Mouse (Mus musculus): ENCODE measurements at regions not wholly inside any gene's neighbourhood (a gene's known extent, or its start where the extent isn't known, plus 50 kb on each side); places are given as distances from the start of the nearest gene placed in this dataset.

DNA sequence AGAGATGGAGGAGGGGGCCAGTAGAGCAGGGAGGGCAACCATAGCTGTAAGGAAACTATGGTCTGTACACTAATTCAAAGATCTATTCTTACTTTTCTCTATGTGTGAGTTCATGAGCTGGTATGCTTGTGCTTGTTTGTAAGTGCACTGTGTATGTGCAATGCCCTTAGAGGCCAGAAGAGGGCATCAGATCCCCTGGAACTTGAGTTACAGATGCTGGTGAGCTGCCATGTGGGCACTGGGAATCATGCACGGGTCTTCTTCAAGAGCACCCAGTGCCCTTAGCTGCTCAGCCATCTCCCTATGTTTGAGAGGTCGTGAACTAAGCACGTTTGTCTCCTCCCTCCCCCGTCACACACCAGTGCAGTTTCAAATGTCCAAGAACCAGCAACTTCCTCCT lies 68.9 kb downstream of the Tbx3 start:
- Histone ChIP-seq H3K36me3 (no peaks in the 10 kb centered on the region), H3K4me1 (no peaks in the 10 kb centered on the region), H3K27ac (replicated peaks) (no peak overlapping the region), H3K9ac (replicated peaks) (no peak overlapping the region), H3K9me3 (no peaks in the 10 kb centered on the region), H3K4me2 (replicated peaks) (no peak overlapping the region), H3K4me3 (no peak overlapping the region), H3K27me3 (peaks cover 17% of the 10 kb centered on the region; the same call in 1 of the 2 replicates)
- 65% methylated on average over 4 of the region's 4 CpGs for WGBS
- ATAC-seq (ENCODE audit: low FRiP score, low read depth): no peak

DNA sequence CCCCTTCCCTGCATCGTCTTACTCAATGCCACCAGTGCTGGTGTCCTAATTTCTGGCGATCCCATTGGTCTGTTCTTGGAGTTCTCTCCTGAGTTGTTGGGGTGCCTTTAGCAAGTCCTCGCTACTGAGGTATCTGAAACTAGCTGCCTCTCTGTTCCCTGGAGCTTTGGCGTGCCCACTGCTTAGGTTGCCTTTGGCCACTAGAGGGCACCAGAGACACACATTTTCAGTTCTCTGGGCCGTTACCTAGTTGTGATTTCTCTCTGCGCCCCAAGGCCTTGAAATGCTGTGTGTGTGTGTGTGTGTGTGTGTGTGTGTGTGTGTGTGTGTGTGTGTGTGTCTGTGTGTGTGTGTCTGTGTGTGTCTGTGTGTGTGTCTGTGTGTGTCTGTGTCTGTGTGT lies 70.6 kb downstream of the Tbx3 start:
- Histone ChIP-seq H3K4me1 (no peaks in the 10 kb centered on the region), H3K36me3 (no peaks in the 10 kb centered on the region), H3K27me3 (peaks cover 17% of the 10 kb centered on the region; the same call in 1 of the 2 replicates), H3K9ac (replicated peaks) (no peak overlapping the region), H3K4me2 (replicated peaks) (no peak overlapping the region), H3K27ac (replicated peaks) (no peak overlapping the region), H3K9me3 (no peaks in the 10 kb centered on the region), H3K4me3 (no peak overlapping the region)
- 5% methylated on average over 6 of the region's 6 CpGs for WGBS
- ATAC-seq (ENCODE audit: low FRiP score, low read depth): no peak

DNA sequence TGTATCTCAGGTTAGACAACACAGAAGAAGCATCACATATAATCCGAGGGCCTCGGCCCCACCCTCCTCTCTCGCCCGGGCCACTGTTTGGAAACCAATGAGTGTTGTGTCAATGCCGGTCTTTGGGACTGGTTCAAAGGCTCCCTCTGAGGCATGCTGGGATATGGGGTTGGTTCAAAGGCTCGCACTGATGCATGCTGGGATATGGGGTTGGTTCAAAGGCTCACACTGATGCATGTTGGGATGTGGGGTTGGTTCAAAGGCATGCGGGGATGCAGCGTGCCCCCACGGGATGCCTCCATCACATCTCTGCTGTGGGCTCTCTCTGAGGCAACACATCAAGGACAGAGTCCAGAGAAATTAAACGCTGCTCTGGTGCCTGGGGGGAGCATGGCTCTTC lies 73.3 kb downstream of the Tbx3 start:
- Histone ChIP-seq H3K27me3 (peaks cover 34% of the 10 kb centered on the region), H3K27ac (replicated peaks) (no peak overlapping the region), H3K4me1 (peaks cover 2% of the 10 kb centered on the region; the same call in 1 of the 2 replicates), H3K9ac (replicated peaks) (no peak overlapping the region), H3K4me3 (no peak overlapping the region), H3K4me2 (replicated peaks) (no peak overlapping the region), H3K36me3 (no peaks in the 10 kb centered on the region), H3K9me3 (no peaks in the 10 kb centered on the region)
- ATAC-seq (ENCODE audit: low FRiP score, low read depth): no peak
- 80% methylated on average over 10 of the region's 10 CpGs for WGBS

DNA sequence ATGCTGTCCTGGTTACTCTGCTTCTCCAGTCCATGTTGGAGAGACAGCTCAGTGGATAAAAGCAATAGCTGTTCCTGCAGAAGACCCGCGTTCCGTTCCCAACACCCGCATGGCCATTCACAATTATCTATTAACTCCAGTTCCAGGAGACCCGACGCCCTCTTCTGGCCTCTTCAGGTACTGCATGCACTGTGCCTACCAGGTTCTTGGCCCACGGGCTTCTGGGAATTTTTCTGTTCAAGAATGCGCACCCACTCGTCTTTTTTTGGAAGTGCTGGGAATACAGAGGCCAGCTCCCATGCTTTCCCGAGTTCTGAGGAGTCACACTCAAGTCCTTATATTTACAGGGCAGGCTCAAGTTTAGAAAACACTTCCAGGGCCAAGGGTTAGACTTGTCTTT lies 76.6 kb downstream of the Tbx3 start:
- H3K36me3 ChIP-seq: no peaks in the 10 kb centered on the region
- no peak overlapping the region for H3K4me3 ChIP-seq
- no peak overlapping the region for H3K27ac ChIP-seq (replicated peaks)
- 74% methylated on average over 10 of the region's 10 CpGs for WGBS
- no peak overlapping the region for H3K4me2 ChIP-seq (replicated peaks)
- peaks cover 7% of the 10 kb centered on the region; the same call in 1 of the 2 replicates for H3K4me1 ChIP-seq
- H3K9ac ChIP-seq (replicated peaks): no peak overlapping the region
- H3K9me3 ChIP-seq: no peaks in the 10 kb centered on the region
- peaks cover 47% of the 10 kb centered on the region for H3K27me3 ChIP-seq
- ATAC-seq (ENCODE audit: low FRiP score, low read depth): no peak

GRCm38 (mm10) chr5:119748667-119749066 lies 78.2 kb downstream of the Tbx3 start:
- 1% methylated on average over 21 of the region's 21 CpGs for WGBS
- H3K9ac ChIP-seq (replicated peaks): no peak overlapping the region; the same call in 1 of the 2 replicates

DNA sequence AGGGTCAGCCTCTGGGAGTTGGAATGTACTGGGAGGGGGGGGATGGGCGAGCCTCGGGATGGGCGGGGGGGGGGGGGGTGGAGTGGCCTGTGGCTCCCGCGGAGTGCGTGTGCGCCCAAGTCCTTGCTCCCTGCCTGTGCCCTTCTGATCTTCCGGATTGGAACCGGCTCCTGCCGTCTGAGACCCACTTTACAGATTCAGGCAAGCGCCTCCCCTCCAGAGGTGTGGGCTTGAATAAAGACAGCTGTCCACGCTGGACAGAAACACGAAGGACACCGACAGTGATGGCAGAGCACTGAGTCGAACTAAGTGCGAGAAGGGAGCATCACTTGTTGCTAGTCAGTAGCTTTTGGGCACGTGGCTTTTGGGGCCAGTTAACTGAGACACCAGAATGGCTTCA lies 78.7 kb downstream of the Tbx3 start:
- 6% methylated on average over 14 of the region's 17 CpGs for WGBS
- Histone ChIP-seq H3K27ac (replicated peaks) (no peak overlapping the region), H3K4me3 (peak overlapping the region; percentile 24), H3K9me3 (no peaks in the 10 kb centered on the region), H3K4me1 (peaks cover 7% of the 10 kb centered on the region; the same call in 1 of the 2 replicates), H3K9ac (replicated peaks) (no peak overlapping the region; the same call in 1 of the 2 replicates), H3K36me3 (no peaks in the 10 kb centered on the region), H3K4me2 (replicated peaks) (peak overlapping the region; percentile 42), H3K27me3 (peaks cover 46% of the 10 kb centered on the region)
- no peak for ATAC-seq (ENCODE audit: low FRiP score, low read depth)

More at GRCm38 (mm10) chr5:119748667-119749066, 78.2 kb downstream of the Tbx3 start:
- peaks cover 7% of the 10 kb centered on the region; the same call in 1 of the 2 replicates for H3K4me1 ChIP-seq
- H3K9me3 ChIP-seq: no peaks in the 10 kb centered on the region
- peaks cover 46% of the 10 kb centered on the region for H3K27me3 ChIP-seq
- peak overlapping the region; percentile 24 for H3K4me3 ChIP-seq
- no peak for ATAC-seq (ENCODE audit: low FRiP score, low read depth)
- no peak overlapping the region for H3K27ac ChIP-seq (replicated peaks)
- H3K4me2 ChIP-seq (replicated peaks): peak overlapping the region; percentile 42
- H3K36me3 ChIP-seq: no peaks in the 10 kb centered on the region

GRCm38 (mm10) chr5:119755782-119756181 lies 76.7 kb upstream of the Tbx5 start:
- no peak overlapping the region for H3K4me2 ChIP-seq (replicated peaks)
- no peak for ATAC-seq (ENCODE audit: low FRiP score, low read depth)
- no peaks in the 10 kb centered on the region for H3K36me3 ChIP-seq
- peaks cover 6% of the 10 kb centered on the region for H3K27me3 ChIP-seq
- 62% methylated on average over 9 of the region's 9 CpGs for WGBS
- no peak overlapping the region for H3K9ac ChIP-seq (replicated peaks)
- no peaks in the 10 kb centered on the region for H3K9me3 ChIP-seq
- H3K4me1 ChIP-seq: no peaks in the 10 kb centered on the region
- H3K4me3 ChIP-seq: no peak overlapping the region
- H3K27ac ChIP-seq (replicated peaks): no peak overlapping the region

- no peaks in the 10 kb centered on the region for H3K36me3 ChIP-seq
- H3K27ac ChIP-seq (replicated peaks): no peak overlapping the region
- H3K9me3 ChIP-seq: no peaks in the 10 kb centered on the region
- H3K27me3 ChIP-seq: no peaks in the 10 kb centered on the region; the same call in 1 of the 2 replicates
- H3K9ac ChIP-seq (replicated peaks): no peak overlapping the region
- H3K4me2 ChIP-seq (replicated peaks): no peak overlapping the region
- H3K4me1 ChIP-seq: no peaks in the 10 kb centered on the region
- no peak for ATAC-seq (ENCODE audit: low FRiP score, low read depth)
- 73% methylated on average over 4 of the region's 4 CpGs for WGBS
- H3K4me3 ChIP-seq: no peak overlapping the region
These were observed 73.6 kb upstream of the Tbx5 start for GRCm38 (mm10) chr5:119758880-119759279.

- Histone ChIP-seq H3K4me3 (no peak overlapping the region), H3K36me3 (no peaks in the 10 kb centered on the region), H3K9ac (replicated peaks) (no peak overlapping the region), H3K9me3 (no peaks in the 10 kb centered on the region), H3K27ac (replicated peaks) (no peak overlapping the region), H3K4me2 (replicated peaks) (no peak overlapping the region), H3K27me3 (0 out of 2 replicates have a peak, but pooled peaks cover 7% of the 10 kb centered on the region), H3K4me1 (no peaks in the 10 kb centered on the region)
- WGBS: 79% methylated on average over 4 of the region's 4 CpGs
- no peak for ATAC-seq (ENCODE audit: low FRiP score, low read depth)
These were observed 70.4 kb upstream of the Tbx5 start for GRCm38 (mm10) chr5:119762102-119762501.

GRCm38 (mm10) chr5:119763337-119763736 lies 69.1 kb upstream of the Tbx5 start:
- no peaks in the 10 kb centered on the region for H3K36me3 ChIP-seq
- no peak for ATAC-seq (ENCODE audit: low FRiP score, low read depth)
- peaks cover 14% of the 10 kb centered on the region; the same call in 1 of the 2 replicates for H3K27me3 ChIP-seq
- WGBS: 56% methylated on average over 7 of the region's 7 CpGs
- no peak overlapping the region for H3K27ac ChIP-seq (replicated peaks)
- H3K4me2 ChIP-seq (replicated peaks): no peak overlapping the region
- no peak overlapping the region for H3K9ac ChIP-seq (replicated peaks)
- no peaks in the 10 kb centered on the region for H3K4me1 ChIP-seq
- H3K9me3 ChIP-seq: no peaks in the 10 kb centered on the region
- H3K4me3 ChIP-seq: no peak overlapping the region

- Histone ChIP-seq H3K4me1 (no peaks in the 10 kb centered on the region), H3K4me2 (replicated peaks) (no peak overlapping the region), H3K27me3 (peaks cover 14% of the 10 kb centered on the region; the same call in 1 of the 2 replicates), H3K9ac (replicated peaks) (no peak overlapping the region), H3K27ac (replicated peaks) (no peak overlapping the region), H3K36me3 (no peaks in the 10 kb centered on the region), H3K9me3 (no peaks in the 10 kb centered on the region), H3K4me3 (no peak overlapping the region)
- no peak for ATAC-seq (ENCODE audit: low FRiP score, low read depth)
- WGBS: 50% methylated on average over 13 of the region's 13 CpGs
These were observed 66.1 kb upstream of the Tbx5 start for GRCm38 (mm10) chr5:119766372-119766771.

DNA sequence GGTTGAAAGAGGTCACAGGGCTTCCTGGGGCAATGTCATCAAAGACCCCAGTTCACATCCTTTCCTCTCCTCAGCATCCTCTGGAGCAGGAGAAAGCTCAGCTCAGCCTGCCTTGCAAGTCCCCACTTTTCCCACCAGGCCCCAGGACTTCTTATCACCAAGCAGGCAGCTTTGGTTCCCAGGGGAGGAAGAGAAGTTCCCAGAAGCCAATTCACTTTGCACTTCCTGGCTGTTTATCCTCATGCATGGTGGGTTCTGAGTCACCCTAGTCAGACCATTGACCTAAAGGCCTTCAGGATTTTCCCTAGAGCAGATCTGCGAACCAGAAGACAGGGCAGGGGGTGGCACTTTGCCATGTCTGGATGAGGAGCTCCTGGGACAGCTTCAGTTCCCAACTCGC lies 61.5 kb upstream of the Tbx5 start:
- Histone ChIP-seq H3K4me2 (replicated peaks) (no peak overlapping the region), H3K9ac (replicated peaks) (no peak overlapping the region), H3K36me3 (no peaks in the 10 kb centered on the region), H3K4me1 (no peaks in the 10 kb centered on the region), H3K9me3 (no peaks in the 10 kb centered on the region), H3K4me3 (no peak overlapping the region), H3K27ac (replicated peaks) (no peak overlapping the region), H3K27me3 (peaks cover 25% of the 10 kb centered on the region; the same call in 1 of the 2 replicates)
- WGBS: 62% methylated on average over 2 of the region's 2 CpGs
- no peak for ATAC-seq (ENCODE audit: low FRiP score, low read depth)

All from midbrain, embryonic 12.5 days (tissue).